Mouse (Mus musculus) heart, postnatal 4 days (tissue): ENCODE results near the gene Ncf1. TPM values are rescaled to one million over a fixed set of nuclear protein-coding genes. Genes with fewer than 3 reads are reported as not detected.
A peak's percentile ranks its signal among the peaks of the same experiment; 100 is the strongest.

Source experiments
- DNase-seq: peaks from one replicate; pipeline ENCODE4 v3.0.0; 2021
- total RNA-seq, 2 experiments: library from RNA; stranded (reverse); gene quantifications; 2 replicates each; pipeline ENCODE4 v1.2.3; 2021

The Ncf1 gene
- total RNA-seq: 1 to 10 TPM; 2.1 to 2.5 TPM

DNA sequence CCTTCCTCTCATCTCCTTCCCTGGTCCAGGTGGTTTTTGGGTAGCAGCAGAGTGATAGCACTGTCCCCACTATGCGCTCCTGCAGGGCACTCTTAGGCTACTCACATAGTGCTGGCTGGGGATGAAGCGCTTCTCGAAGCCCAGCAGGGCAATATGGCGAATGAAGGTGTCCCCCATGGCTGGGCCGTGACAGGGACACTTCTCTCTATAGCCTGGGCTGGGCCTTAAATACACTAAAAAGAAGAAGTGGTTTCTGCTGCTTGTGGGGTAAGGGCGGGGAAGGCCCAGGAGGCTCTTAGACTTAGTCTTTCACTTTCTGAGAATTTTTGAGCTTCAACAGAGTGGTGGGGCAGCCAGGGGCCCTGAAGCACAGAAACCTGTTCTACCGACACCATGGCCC, at the start of gene Ncf1:
Ncf1 (minus strand) TSS at position 235 of the 400 bp plus-strand sequence.
- no peak for DNase-seq

- DNase-seq: no peak
Measured at GRCm38 (mm10) chr5:134277109-134277508, 47.7 kb upstream of the Ncf1 start.

DNA sequence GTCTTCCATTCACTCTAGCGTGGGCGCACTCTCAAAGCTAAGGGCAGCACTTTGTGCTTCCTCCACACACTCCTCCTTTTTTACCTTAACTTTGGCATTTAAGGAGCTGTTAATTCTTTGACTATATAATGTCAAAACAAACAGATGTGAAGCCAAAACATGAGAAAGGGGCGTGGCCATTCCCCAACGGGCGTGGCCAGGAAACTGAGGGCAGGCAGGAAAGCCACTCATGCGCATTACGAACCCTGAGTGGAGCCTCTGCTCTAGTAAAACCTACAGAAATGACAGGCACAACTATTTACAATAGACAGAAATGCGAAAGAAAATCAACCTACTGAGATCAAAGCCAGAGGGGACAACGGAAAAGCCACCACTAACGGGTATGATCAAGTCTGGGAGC, 46.1 kb upstream of the Ncf1 start:
- DNase-seq: no peak

GRCm38 (mm10) chr5:134275021-134275420, 45.6 kb upstream of the Ncf1 start:
- peak; percentile 23 for DNase-seq

GRCm38 (mm10) chr5:134273761-134274160, 44.3 kb upstream of the Ncf1 start:
- no peak for DNase-seq

GRCm38 (mm10) chr5:134272761-134273160, 43.3 kb upstream of the Ncf1 start:
- no peak for DNase-seq

DNA sequence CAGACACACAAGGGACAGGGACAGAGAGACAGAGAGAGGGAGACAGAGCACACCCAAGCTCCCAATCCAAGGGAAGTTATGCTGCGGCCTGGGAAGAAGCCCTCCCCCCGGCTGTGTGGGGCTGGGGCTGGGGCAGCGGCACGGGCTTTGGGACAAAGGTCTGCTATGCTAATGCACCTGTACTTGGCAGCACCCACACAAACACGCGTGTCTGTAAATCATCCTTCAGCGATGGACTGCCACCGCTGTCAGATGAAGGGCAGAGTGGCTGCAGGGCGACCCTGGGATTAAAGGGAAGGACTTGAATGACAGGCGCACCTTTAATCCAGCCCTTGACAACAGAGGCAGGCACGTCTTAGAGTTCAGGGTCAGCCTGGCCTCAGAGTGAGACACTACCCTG, 42.0 kb upstream of the Ncf1 start:
- DNase-seq: no peak

DNA sequence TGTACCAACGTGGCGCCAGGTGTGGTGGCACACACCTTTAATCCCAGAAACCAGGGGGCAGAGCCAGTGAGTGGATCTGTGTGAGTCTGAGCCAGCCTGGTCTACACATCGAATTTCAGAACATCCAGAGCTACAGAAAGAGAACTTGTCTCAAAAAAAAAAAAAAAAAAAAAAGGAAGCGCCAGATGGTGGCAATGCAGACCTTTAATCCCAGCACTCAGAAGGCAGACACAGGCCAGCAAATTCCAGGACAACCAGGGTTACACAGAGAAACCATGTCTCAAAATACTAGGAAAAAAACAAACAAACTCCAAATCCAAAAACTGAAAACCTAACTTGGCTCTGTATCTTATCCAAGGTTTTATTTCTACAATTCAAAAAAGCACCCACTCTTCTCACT, 41.1 kb upstream of the Ncf1 start:
- DNase-seq: no peak

GRCm38 (mm10) chr5:134269751-134270150, 40.3 kb upstream of the Ncf1 start:
- DNase-seq: no peak

DNA sequence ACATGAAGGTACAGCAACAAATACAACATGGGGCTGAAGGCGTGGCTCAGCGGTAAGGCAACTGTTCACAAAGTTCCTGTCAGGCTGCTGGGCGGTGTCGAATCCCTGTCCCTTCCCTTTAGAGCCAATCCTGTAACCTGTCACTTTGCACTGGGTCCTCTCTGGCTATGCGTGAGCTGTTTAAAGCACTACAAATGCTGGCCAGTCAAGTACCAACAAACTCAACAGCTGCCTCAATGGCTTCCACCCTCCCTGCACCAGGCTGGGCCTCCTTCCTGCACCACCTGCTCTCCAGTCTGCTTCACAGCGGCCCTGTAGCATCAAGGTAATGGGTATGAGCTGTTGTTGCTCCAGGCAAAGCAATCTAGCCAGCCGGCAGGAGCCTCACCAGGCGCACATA, 39.3 kb upstream of the Ncf1 start:
- DNase-seq: no peak

- DNase-seq: peak; percentile 27
Measured at GRCm38 (mm10) chr5:134266404-134266803, 37.0 kb upstream of the Ncf1 start.

- DNase-seq: no peak
Measured at GRCm38 (mm10) chr5:134265890-134266289, 36.5 kb upstream of the Ncf1 start.

- DNase-seq: no peak
Measured at GRCm38 (mm10) chr5:134260001-134260636, 30.7 kb upstream of the Ncf1 start.

- DNase-seq: no peak
Measured at GRCm38 (mm10) chr5:134258934-134259333, 29.5 kb upstream of the Ncf1 start.

DNA sequence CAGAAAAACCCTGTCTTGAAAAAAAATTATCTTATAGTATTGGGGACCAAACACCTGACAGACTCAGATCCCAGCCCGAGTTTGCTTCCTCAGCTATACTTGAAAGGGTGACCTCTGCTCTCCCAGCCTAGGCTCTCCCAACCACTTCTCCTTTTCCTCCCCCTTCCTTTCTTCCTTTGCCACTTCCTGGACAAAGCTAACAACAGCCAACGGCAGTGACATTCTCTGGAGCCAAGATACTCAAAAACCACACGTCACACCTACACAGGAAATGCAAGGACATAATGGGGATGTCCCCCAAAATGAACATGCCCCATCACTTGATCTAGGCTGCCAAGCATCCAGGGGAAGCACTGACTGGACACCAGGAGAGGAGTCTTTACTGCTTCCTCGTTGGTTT, 29.0 kb upstream of the Ncf1 start:
- DNase-seq: no peak

- DNase-seq: no peak
Measured at GRCm38 (mm10) chr5:134257349-134258031, 28.1 kb upstream of the Ncf1 start.

DNA sequence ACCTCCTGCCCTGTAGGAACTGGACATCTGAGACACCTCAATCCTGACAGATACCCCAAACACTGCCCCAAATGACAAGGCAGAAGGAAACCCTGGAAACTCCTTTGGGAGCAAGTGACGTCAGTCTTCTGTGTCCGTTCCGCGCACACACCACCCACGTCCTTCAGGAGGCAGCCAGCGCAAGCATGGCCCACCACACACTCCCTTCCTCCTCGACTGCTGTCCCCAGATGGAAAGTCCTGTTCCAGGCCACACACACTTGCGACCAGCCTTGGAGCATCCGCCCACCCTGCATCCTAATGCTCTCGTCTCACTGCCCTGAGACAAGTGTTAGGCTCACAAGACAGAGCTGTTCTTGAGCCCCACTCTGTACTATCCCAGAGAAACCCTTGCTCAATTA, 25.9 kb upstream of the Ncf1 start:
- no peak for DNase-seq

- no peak for DNase-seq
Measured at GRCm38 (mm10) chr5:134253806-134254205, 24.4 kb upstream of the Ncf1 start.

DNA sequence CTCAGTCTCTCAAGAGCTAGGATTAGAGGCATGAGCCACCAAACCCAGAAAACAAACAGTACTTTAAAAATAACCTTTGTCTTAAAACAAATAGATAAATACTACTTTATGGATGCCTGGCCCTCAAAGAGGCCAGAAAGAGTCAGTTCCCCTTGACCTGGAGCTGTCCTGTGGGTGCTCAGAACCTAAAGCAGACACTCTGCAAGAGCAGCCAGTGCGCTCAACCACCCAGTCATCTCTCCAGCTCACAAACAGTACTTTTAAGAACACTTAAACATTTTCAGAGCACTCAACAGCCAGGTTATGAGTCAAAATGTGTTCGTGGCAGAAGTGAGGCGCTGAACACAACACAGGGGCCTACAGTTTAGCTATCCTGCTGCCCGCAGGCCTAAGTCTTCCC, 21.7 kb upstream of the Ncf1 start:
- DNase-seq: no peak

DNA sequence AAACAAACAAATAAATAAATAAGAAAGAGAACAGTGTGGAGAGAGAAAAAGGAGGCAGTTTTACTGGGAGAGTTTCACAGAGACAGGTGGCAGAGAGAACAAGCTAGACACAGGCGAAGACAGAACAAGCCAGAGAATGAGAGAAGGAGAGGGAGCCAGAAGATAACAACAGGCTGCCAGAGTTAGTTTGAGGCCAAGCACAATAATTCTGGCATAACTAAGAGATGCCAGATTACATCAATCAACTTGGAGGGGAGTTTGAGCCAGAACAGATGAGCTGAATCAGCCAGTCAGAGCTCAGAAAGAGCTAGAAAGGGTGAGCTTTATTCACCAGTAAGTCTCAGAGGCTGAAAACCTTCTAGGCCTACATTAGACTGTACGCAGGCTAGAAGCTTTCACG, 21.2 kb upstream of the Ncf1 start:
- no peak for DNase-seq

DNA sequence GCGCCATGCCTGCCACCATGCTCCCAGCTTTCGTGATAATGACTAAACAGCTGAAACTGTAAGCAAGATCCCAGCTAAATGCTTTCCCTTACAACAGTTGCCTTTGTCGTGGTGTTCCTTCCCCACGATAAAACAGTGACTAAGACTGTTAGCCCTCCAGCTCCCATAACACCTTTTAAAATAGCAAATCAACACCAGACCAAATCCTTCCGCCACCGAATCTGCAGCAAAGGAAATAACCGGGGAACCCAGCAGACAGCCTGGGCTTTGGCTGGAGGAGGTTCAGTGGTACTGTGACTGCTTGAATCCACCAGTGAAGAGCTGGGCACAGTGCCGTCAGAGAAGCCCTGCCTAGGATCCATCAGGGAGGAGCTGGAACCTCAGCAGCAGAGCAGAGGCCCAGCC, 19.8 kb upstream of the Ncf1 start:
- DNase-seq: no peak

GRCm38 (mm10) chr5:134248608-134249244, 19.3 kb upstream of the Ncf1 start:
- DNase-seq: no peak

GRCm38 (mm10) chr5:134246146-134246545, 16.7 kb upstream of the Ncf1 start:
- no peak for DNase-seq

DNA sequence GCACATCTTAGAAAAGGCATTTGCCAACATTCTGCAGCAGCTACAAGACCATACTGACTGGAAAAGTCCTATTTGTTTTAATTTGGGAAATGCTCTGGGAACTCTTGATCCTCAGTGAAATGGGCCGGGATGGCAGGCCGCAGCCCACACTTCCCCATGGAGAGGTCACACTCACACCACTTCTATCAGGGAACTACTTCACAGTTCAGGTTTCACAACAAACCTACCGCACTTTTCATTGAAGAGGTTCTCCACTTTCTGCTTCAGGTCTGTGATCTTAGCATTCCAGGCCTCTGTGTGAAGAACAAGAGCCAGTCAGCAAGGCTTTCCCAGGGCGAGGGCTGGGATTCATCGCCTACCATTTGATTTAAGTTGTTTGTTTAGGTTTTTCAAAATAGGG, 15.5 kb upstream of the Ncf1 start:
- no peak for DNase-seq
